Mouse (Mus musculus) retina, postnatal 1 day (tissue): ENCODE measurements around the gene Ly6g6d.
A peak's percentile ranks its signal among the peaks of the same experiment; 100 is the strongest.

ENCODE experiments used
- DNase-seq: peaks from one replicate; pipeline ENCODE4 v3.0.0-alpha.2; 2012

Ly6g6d gene

GRCm38 (mm10) chr17:35096597-35096996 lies 18.7 kb upstream of the Ly6g6d start:
- DNase-seq: no peak

GRCm38 (mm10) chr17:35094475-35095365 lies 16.9 kb upstream of the Ly6g6d start:
- DNase-seq: no peak

GRCm38 (mm10) chr17:35092403-35093198 lies 14.7 kb upstream of the Ly6g6d start:
- DNase-seq: no peak

GRCm38 (mm10) chr17:35090166-35090932 lies 12.5 kb upstream of the Ly6g6d start:
- DNase-seq: no peak

GRCm38 (mm10) chr17:35088825-35089644 lies 11.2 kb upstream of the Ly6g6d start, which contains the start of gene Abhd16a:
TSS of gene Abhd16a (plus strand) at chr17:35089263.
- peak; percentile 97 for DNase-seq

GRCm38 (mm10) chr17:35088151-35088550 lies 10.3 kb upstream of the Ly6g6d start:
- no peak for DNase-seq

- no peak for DNase-seq
Measured at GRCm38 (mm10) chr17:35085208-35085865, 7.5 kb upstream of the Ly6g6d start, which contains the start of gene Ly6g6f. TSS of gene Ly6g6f (minus strand) at chr17:35085610.

GRCm38 (mm10) chr17:35083929-35084497 lies 6.1 kb upstream of the Ly6g6d start:
- DNase-seq: no peak

- DNase-seq: no peak
Measured at GRCm38 (mm10) chr17:35082841-35083576, 5.1 kb upstream of the Ly6g6d start.

- no peak for DNase-seq
Measured at GRCm38 (mm10) chr17:35080710-35081109, 2.8 kb upstream of the Ly6g6d start.

GRCm38 (mm10) chr17:35080248-35080647 lies 2.4 kb upstream of the Ly6g6d start:
- DNase-seq: no peak

GRCm38 (mm10) chr17:35079778-35080177 lies 1.9 kb upstream of the Ly6g6d start:
- no peak for DNase-seq

GRCm38 (mm10) chr17:35077285-35077684 lies 580 bp downstream of the Ly6g6d start:
- no peak for DNase-seq

GRCm38 (mm10) chr17:35076507-35077176 lies 1.2 kb downstream of the Ly6g6d start, which contains the start of gene Ly6g6e:
TSS of gene Ly6g6e (plus strand) at chr17:35076902.
- DNase-seq: no peak

GRCm38 (mm10) chr17:35074097-35074496 lies 3.8 kb downstream of the Ly6g6d start:
- DNase-seq: no peak

- DNase-seq: no peak
Measured at GRCm38 (mm10) chr17:35071454-35071853, 6.4 kb downstream of the Ly6g6d start.

GRCm38 (mm10) chr17:35070556-35071229 lies 7.2 kb downstream of the Ly6g6d start:
- DNase-seq: no peak

- no peak for DNase-seq
Measured at GRCm38 (mm10) chr17:35068213-35068914, 9.5 kb downstream of the Ly6g6d start.
